Mouse (Mus musculus) testis, adult 2 months (tissue): ENCODE results near the gene Chil1.

ENCODE experiments used
- CTCF ChIP-seq: fragments of 200-500 bp; IDR thresholded peaks from 2 replicates; pipeline ENCODE4 v1.5.1; 2012; ENCODE audit warnings: low read depth, mild to moderate bottlenecking, inconsistent platforms, low read length, moderate library complexity; ENCODE audit not compliant: control insufficient read depth, insufficient read depth, insufficient replicate concordance
- POLR2A ChIP-seq: fragments of 200-500 bp; IDR thresholded peaks from 2 replicates; pipeline ENCODE4 v1.6.1; 2012; ENCODE audit warnings: low read depth, mild to moderate bottlenecking, inconsistent platforms, low read length, moderate library complexity; ENCODE audit not compliant: control insufficient read depth

DNA sequence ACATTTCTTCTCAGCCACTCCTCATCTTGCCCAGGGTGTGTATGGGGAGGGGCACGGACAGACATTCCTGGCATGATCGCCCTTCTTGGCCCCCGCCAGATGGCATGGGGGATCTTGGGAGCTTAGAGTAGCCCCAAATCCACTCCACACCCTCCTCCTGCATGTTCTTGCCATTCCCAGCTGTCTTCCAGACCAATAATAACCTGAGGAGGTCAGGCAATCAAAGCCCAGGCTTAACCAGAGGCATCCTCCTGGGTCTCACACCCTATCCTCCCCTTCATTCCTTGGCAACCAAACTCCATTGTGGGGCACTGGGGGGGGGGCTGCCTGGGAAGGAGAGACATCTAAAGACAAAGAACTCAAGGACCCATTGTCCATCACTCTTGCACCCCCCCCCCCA lies 21.6 kb upstream of the Chil1 start:
- TF ChIP-seq CTCF (no peak), POLR2A (no peak)
